Mouse (Mus musculus) liver, embryonic 18 days (tissue): ENCODE results near the gene Ncam1. TPM values are rescaled to one million over a fixed set of nuclear protein-coding genes. Genes with fewer than 3 reads are reported as not detected.

Source experiments
- polyA plus RNA-seq: library from polyadenylated mRNA; depleted of rRNA; stranded (reverse); fragments of >200 nt; gene quantifications from 2 replicates; pipeline ENCODE4 v1.2.3, GENCODE M21; 2012; rRNA removed

Ncam1 gene
- 0.85 and 1.2 TPM in 2 replicates for polyA plus RNA-seq

GRCm38 (mm10) chr9:49798806-49799205 lies at the start of gene Ncam1:
Gene Ncam1 (minus strand): TSS chr9:49798925.

DNA sequence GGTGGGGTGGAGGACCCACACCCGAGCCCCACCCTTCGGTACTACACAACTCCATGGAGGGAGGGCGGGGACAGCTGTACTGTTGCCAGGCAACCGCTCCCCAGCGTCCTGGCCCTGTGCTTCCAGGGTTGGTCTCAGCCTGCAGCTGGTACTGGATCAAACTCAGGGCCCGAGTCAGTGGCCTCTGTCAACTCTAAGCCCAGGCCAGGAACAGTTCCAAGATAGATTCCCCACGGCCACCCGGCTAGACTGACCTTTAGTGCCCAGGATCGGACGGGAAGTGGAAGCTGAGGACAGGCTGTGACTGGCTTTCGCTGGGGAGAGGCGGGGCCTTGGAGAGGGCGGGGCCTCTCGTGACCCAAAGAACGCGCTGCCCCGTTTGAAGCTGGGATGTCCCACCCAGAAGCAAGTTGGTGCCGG lies 312.8 kb downstream of the Ncam1 start, which contains the start of gene Ttc12:
Gene Ttc12, minus strand, starts transcription at position 334 of the 420 bp plus-strand sequence.

